Mouse (Mus musculus) CD4-positive, CD25-positive, alpha-beta regulatory T cell, adult 2 months (primary cell): Measurements from ENCODE around the gene Als2.

ENCODE experiments used
- DNase-seq: peaks from one replicate; pipeline ENCODE4 v3.0.0-alpha.2; 2012; ENCODE audit warnings: low read depth, low spot score

The Als2 gene

GRCm38 (mm10) chr1:59236856-59237441, at the start of gene Als2:
Gene Als2, minus strand, starts transcription at chr1:59237231.
- peak; percentile 98 for DNase-seq

GRCm38 (mm10) chr1:59286316-59286850, 49.4 kb upstream of the Als2 start:
- peak; percentile 49 for DNase-seq

- no peak for DNase-seq
Measured at GRCm38 (mm10) chr1:59285880-59286279, 48.8 kb upstream of the Als2 start.

GRCm38 (mm10) chr1:59272189-59272588, 35.2 kb upstream of the Als2 start:
- DNase-seq = no peak

GRCm38 (mm10) chr1:59269951-59270689, 33.1 kb upstream of the Als2 start:
- DNase-seq = no peak

GRCm38 (mm10) chr1:59269466-59269865, 32.4 kb upstream of the Als2 start:
- DNase-seq = no peak

GRCm38 (mm10) chr1:59268931-59269330, 31.9 kb upstream of the Als2 start:
- no peak for DNase-seq

- DNase-seq = no peak
Measured at GRCm38 (mm10) chr1:59257736-59258135, 20.7 kb upstream of the Als2 start.

- no peak for DNase-seq
Measured at GRCm38 (mm10) chr1:59256751-59257231, 19.8 kb upstream of the Als2 start, which contains the start of gene Cdk15. Gene Cdk15, plus strand, starts transcription at chr1:59256906.

- no peak for DNase-seq
Measured at GRCm38 (mm10) chr1:59253301-59253909, 16.4 kb upstream of the Als2 start.

- no peak for DNase-seq
Measured at GRCm38 (mm10) chr1:59252762-59253161, 15.7 kb upstream of the Als2 start.

- peak; percentile 38 for DNase-seq
Measured at GRCm38 (mm10) chr1:59247602-59248001, 10.6 kb upstream of the Als2 start.

- no peak for DNase-seq
Measured at GRCm38 (mm10) chr1:59243770-59244169, 6.7 kb upstream of the Als2 start.

GRCm38 (mm10) chr1:59237614-59238211, 682 bp upstream of the Als2 start:
- DNase-seq = peak; percentile 82

GRCm38 (mm10) chr1:59229187-59229586, 7.8 kb downstream of the Als2 start:
- no peak for DNase-seq

GRCm38 (mm10) chr1:59228552-59228951, 8.5 kb downstream of the Als2 start:
- DNase-seq = no peak

GRCm38 (mm10) chr1:59222101-59222825, 14.8 kb downstream of the Als2 start:
- DNase-seq = no peak

GRCm38 (mm10) chr1:59221591-59221990, 15.4 kb downstream of the Als2 start:
- DNase-seq = no peak

- DNase-seq = no peak
Measured at GRCm38 (mm10) chr1:59220371-59220770, 16.7 kb downstream of the Als2 start.

- DNase-seq = no peak
Measured at GRCm38 (mm10) chr1:59215446-59215845, 21.6 kb downstream of the Als2 start.

- DNase-seq = no peak
Measured at GRCm38 (mm10) chr1:59212951-59213350, 24.1 kb downstream of the Als2 start.
